Mouse (Mus musculus) neural tube, embryonic 10.5 days (tissue): Measurements from ENCODE around the gene Polr3a.

Experiments
- DNase-seq: peaks from one replicate; pipeline ENCODE4 v3.0.0-alpha.2; 2017; ENCODE audit warnings: low spot score; ENCODE audit errors: extremely low spot score

Polr3a gene

GRCm38 (mm10) chr14:24486773-24487227 is at the start of gene Polr3a, which contains the start of gene Rps24:
Polr3a (minus strand) TSS chr14:24487058.
Rps24 (plus strand) TSS chr14:24487125.
- peak; percentile 94 for DNase-seq

- no peak for DNase-seq
Observed at GRCm38 (mm10) chr14:24534865-24535545, 48.1 kb upstream of the Polr3a start.

- no peak for DNase-seq
Observed at GRCm38 (mm10) chr14:24530228-24530627, 43.4 kb upstream of the Polr3a start.

- no peak for DNase-seq
Observed at GRCm38 (mm10) chr14:24526440-24526839, 39.6 kb upstream of the Polr3a start.

GRCm38 (mm10) chr14:24525677-24526415 is 39.0 kb upstream of the Polr3a start:
- DNase-seq, result no peak

GRCm38 (mm10) chr14:24525137-24525536 is 38.3 kb upstream of the Polr3a start:
- no peak for DNase-seq

GRCm38 (mm10) chr14:24521597-24521996 is 34.7 kb upstream of the Polr3a start:
- no peak for DNase-seq

GRCm38 (mm10) chr14:24512527-24513161 is 25.8 kb upstream of the Polr3a start:
- DNase-seq, result no peak

- no peak for DNase-seq
Observed at GRCm38 (mm10) chr14:24510679-24511078, 23.8 kb upstream of the Polr3a start.

GRCm38 (mm10) chr14:24510218-24510617 is 23.4 kb upstream of the Polr3a start:
- no peak for DNase-seq

GRCm38 (mm10) chr14:24509557-24509956 is 22.7 kb upstream of the Polr3a start:
- no peak for DNase-seq

- peak; percentile 39 for DNase-seq
Observed at GRCm38 (mm10) chr14:24508070-24508773, 21.4 kb upstream of the Polr3a start.

GRCm38 (mm10) chr14:24507452-24508069 is 20.7 kb upstream of the Polr3a start:
- peak; percentile 34 for DNase-seq

- DNase-seq, result no peak
Observed at GRCm38 (mm10) chr14:24501256-24501655, 14.4 kb upstream of the Polr3a start.

- no peak for DNase-seq
Observed at GRCm38 (mm10) chr14:24500845-24501186, 14.0 kb upstream of the Polr3a start.

GRCm38 (mm10) chr14:24500091-24500844 is 13.4 kb upstream of the Polr3a start:
- DNase-seq, result peak; percentile 93

GRCm38 (mm10) chr14:24499478-24499877 is 12.6 kb upstream of the Polr3a start:
- no peak for DNase-seq

GRCm38 (mm10) chr14:24498561-24499255 is 11.8 kb upstream of the Polr3a start:
- DNase-seq, result no peak

GRCm38 (mm10) chr14:24497443-24497842 is 10.6 kb upstream of the Polr3a start:
- no peak for DNase-seq

- DNase-seq, result no peak
Observed at GRCm38 (mm10) chr14:24496507-24496906, 9.6 kb upstream of the Polr3a start.
